Mouse (Mus musculus): ENCODE results near the gene Pde10a. TPM values are rescaled to one million over a fixed set of nuclear protein-coding genes. Genes with fewer than 3 reads are reported as not detected.

Pde10a gene
- polyA plus RNA-seq, 1 experiment from 2014 or later, result 7.2 TPM

DNA sequence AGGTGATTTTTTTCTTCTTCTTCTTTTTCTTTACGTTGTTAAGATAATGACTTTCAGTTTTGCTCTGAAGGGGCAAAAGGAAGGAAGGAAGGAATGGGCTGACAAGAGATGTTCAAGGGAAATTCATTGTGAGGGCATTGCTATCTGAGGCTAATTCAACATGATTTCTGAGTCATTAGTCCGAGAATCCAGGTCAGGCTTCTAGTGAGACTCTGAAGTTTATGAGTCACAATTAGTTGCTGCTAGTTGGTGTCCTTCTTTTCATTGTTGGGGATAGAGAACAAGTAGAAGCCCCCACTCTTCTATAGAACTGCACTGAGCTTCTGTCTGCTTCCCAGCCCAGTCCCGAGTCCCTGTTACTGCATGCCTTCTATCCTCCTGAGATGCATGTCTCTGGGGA is 116.3 kb downstream of the Pde10a start:
- Histone ChIP-seq H3K27me3 (ENCODE audit: insufficient read depth, poor library complexity, severe bottlenecking) (peaks cover 4% of the 10 kb centered on the region; the same call in 1 of the 2 replicates), H3K36me3 (no peaks in the 10 kb centered on the region), H3K27ac (no peak overlapping the region), H3K4me3 (no peak overlapping the region), H3K4me1 (replicated peaks) (peaks cover 3% of the 10 kb centered on the region), H3K9me3 (no peaks in the 10 kb centered on the region)
- WGBS, result 71% methylated on average over 3 of the region's 3 CpGs
- no peak for DNase-seq (ENCODE audit: low spot score)

DNA sequence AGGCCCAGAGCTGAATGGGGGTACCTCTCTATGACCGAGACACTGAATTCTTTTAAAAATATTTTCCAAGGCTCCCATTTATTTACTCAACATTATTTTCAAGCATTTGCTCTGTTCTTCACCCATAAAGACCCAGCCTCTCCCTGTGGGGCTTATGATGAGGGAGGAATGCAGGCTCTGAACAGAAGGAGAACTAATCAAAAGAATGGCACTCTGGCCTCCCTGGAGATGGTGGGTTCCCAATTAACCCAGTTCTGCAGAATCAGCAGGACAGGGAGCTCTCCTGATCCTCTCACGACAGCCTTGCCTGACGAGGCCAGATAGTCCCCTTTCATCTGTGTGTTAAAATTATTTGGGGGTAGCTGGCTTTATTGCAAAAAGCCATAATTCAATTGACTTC is 117.2 kb downstream of the Pde10a start:
- DNase-seq (ENCODE audit: low spot score), result no peak
- WGBS, result 72% methylated on average over 3 of the region's 3 CpGs
- no peaks in the 10 kb centered on the region for H3K36me3 ChIP-seq

DNA sequence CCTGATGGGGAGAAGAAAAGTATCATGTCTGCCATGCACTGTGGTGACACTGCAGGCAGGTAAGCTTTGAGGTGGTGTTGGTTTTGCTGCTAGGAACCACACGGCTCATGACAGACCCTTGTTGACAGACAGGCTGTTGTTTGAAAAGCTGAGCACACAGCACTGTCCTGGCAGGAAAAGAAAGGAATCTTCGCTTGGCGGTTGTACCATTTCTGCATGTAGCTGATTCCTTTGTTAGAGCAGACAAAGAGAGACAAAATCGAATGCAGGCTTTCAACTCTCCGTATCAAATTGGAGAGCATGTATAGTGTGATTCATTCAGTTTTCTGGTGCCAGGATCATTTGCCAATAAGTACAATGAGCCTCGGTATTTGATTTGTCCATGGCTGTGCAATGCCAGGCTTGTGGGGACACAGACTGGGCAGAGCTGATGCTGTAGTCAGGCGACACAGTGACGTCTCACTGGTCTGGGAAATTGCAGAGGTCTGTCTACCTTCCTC is 122.2 kb downstream of the Pde10a start:
- no peaks in the 10 kb centered on the region for H3K36me3 ChIP-seq
- H3K4me3 ChIP-seq, result no peak overlapping the region
- H3K4me1 ChIP-seq (replicated peaks), result peaks cover 10% of the 10 kb centered on the region
- H3K27ac ChIP-seq, result peak overlapping the region; percentile 66
- DNase-seq (ENCODE audit: low spot score), result peak; percentile 25
- WGBS, result 38% methylated on average over 8 of the region's 8 CpGs
- H3K27me3 ChIP-seq (ENCODE audit: insufficient read depth, poor library complexity, severe bottlenecking), result 0 out of 2 replicates have a peak, but pooled peaks cover 4% of the 10 kb centered on the region
- no peaks in the 10 kb centered on the region for H3K9me3 ChIP-seq

More for the DNA sequence above, 117.2 kb downstream of the Pde10a start:
- no peak overlapping the region for H3K27ac ChIP-seq
- 0 out of 2 replicates have a peak, but pooled peaks cover 4% of the 10 kb centered on the region for H3K27me3 ChIP-seq (ENCODE audit: insufficient read depth, poor library complexity, severe bottlenecking)
- peaks cover 7% of the 10 kb centered on the region for H3K4me1 ChIP-seq (replicated peaks)
- H3K4me3 ChIP-seq, result no peak overlapping the region
- H3K9me3 ChIP-seq, result no peaks in the 10 kb centered on the region

DNA sequence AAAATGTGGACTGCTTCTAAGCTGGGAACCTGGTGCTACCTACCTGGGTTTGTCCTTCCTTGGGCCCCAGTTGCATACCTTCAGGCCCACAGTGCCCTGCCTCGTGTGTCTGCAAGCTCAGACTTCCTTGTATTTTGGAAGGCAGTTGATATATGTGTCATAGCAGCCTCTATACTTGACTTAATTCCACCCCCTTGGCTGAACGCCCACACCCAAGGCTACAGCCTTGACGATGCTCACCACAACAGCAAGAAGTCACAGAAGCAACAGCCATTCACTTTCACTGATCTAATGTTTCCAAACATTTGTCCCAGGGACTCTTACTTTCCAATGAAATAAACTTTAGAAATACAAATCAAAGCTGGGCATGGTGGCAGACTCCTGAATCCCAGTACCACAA is 123.1 kb downstream of the Pde10a start:
- no peaks in the 10 kb centered on the region for H3K36me3 ChIP-seq
- H3K4me1 ChIP-seq (replicated peaks), result peaks cover 10% of the 10 kb centered on the region
- H3K27ac ChIP-seq, result no peak overlapping the region
- 77% methylated on average over 3 of the region's 3 CpGs for WGBS
- H3K27me3 ChIP-seq (ENCODE audit: insufficient read depth, poor library complexity, severe bottlenecking), result 0 out of 2 replicates have a peak, but pooled peaks cover 4% of the 10 kb centered on the region
- no peak overlapping the region for H3K4me3 ChIP-seq
- DNase-seq (ENCODE audit: low spot score), result no peak
- no peaks in the 10 kb centered on the region for H3K9me3 ChIP-seq

DNA sequence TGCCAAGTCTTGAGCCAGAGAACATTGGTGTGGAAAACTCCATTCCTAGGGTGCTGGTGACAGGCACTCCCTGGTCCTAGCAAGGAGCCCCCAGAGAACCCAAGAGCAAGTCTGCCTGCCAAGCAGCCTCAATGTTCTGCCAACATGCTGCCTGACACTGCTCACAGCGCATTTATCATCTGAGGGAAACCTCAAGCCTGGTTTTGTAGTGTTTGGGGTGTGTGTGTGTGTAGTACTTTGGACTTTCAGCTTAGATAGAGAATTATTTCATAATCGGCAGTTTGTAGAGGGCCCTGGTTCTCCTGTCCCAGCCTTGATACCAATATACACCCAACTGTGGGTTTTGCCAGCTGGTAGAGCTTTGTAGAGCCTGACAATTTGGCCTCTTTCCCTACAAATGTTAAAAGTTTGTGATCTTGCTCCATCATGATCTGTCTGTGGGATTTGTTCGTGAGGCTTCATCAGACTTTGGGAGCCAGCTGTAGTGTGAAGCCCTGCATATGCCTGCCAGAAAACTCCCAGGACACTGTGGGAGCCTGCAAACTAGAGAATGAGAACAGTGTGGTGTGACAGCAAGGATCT is 127.6 kb downstream of the Pde10a start:
- Histone ChIP-seq H3K36me3 (no peaks in the 10 kb centered on the region), H3K4me1 (replicated peaks) (peaks cover 6% of the 10 kb centered on the region), H3K4me3 (no peak overlapping the region), H3K27me3 (ENCODE audit: insufficient read depth, poor library complexity, severe bottlenecking) (no peaks in the 10 kb centered on the region), H3K27ac (no peak overlapping the region), H3K9me3 (no peaks in the 10 kb centered on the region)
- DNase-seq (ENCODE audit: low spot score), result no peak
- WGBS, result 90% methylated on average over 3 of the region's 3 CpGs

DNA sequence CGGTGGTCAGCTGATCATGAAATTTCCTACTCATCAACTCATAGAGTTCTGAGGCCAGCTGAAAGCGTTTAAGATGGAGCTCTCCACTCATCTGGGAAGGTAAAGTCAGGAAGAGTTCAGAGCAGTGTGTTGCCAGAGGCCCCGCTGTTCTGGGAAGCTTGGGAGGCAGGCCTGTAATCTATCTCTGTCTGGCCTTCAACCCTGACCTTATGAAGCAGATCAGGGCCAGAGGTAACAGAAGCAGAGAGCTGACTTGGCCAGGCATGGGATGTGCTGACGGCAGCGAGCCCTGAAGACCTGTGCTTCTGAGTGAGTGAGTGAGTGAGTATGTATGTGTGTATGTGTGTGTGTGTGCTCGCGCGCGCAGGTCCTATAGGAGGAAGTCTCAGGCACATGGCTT is 132.5 kb downstream of the Pde10a start:
- no peaks in the 10 kb centered on the region for H3K9me3 ChIP-seq
- WGBS, result 82% methylated on average over 9 of the region's 9 CpGs
- H3K27me3 ChIP-seq (ENCODE audit: insufficient read depth, poor library complexity, severe bottlenecking), result no peaks in the 10 kb centered on the region
- H3K4me1 ChIP-seq (replicated peaks), result peaks cover 8% of the 10 kb centered on the region; the same call in 1 of the 2 replicates
- no peak overlapping the region for H3K27ac ChIP-seq
- DNase-seq (ENCODE audit: low spot score), result peak; percentile 13
- no peak overlapping the region for H3K4me3 ChIP-seq
- H3K36me3 ChIP-seq, result no peaks in the 10 kb centered on the region

DNA sequence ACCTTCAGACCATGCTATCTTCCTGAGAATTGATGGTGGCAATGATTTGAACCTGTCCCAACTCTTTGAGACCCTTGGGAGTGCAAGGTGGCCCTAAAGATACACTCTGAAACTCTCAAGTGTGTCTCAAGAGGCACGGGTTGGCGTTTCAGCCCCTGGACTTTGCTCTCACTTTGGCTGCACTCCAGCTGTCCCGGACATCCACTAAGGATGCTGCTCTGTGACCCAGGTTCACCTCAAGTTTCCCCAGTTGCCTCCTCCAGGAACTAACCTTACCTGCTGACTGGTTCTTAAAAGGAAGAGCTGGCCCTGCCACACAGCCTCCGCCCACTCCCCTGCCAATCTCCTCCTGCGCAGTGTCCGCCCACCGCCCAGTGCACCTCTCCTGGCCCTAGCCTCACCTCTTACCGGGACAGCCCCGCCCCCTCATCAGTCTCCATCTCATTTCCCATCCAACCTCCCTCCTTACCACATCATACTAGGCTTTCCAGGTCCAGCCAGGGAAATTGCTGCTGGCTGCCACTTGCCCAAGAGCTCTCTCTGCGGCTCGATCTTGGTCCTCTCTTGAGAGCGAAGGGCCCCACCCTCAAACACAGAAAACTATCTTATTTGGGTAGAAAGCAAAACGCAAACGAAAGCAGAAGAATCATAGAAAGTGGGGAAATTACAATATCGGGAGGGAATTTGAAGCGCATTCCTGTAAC is 133.7 kb downstream of the Pde10a start:
- Histone ChIP-seq H3K36me3 (no peaks in the 10 kb centered on the region), H3K4me1 (replicated peaks) (peaks cover 8% of the 10 kb centered on the region; the same call in 1 of the 2 replicates), H3K4me3 (no peak overlapping the region), H3K27ac (no peak overlapping the region), H3K27me3 (ENCODE audit: insufficient read depth, poor library complexity, severe bottlenecking) (no peaks in the 10 kb centered on the region), H3K9me3 (no peaks in the 10 kb centered on the region)
- no peak for DNase-seq (ENCODE audit: low spot score)
- WGBS, result 71% methylated on average over 16 of the region's 16 CpGs

DNA sequence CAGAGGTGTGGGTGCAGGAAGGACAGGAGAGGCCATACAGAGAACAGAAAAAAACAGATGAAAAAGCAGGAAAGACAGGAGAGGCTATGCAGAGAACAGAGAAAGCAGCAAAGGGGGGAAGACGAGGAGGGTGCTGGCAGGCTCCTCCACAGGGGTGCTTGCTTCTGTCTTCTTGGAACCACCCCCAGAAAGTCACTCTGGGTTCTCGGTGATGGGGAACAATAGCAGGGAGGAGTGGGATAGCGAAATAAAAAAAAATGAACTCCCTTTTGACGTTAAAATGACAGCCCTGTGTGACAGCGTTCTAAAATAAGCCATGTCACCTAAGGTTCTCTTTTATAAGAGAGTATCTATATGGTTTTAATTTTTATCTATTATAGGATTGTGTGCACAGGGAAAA is 141.7 kb downstream of the Pde10a start:
- Histone ChIP-seq H3K27ac (no peak overlapping the region), H3K36me3 (no peaks in the 10 kb centered on the region), H3K27me3 (ENCODE audit: insufficient read depth, poor library complexity, severe bottlenecking) (no peaks in the 10 kb centered on the region), H3K4me1 (replicated peaks) (0 out of 2 replicates have a peak, but pooled peaks cover 8% of the 10 kb centered on the region), H3K9me3 (peaks cover 4% of the 10 kb centered on the region; the same call in 1 of the 2 replicates), H3K4me3 (no peak overlapping the region)
- DNase-seq (ENCODE audit: low spot score), result no peak
- 61% methylated on average over 5 of the region's 5 CpGs for WGBS

DNA sequence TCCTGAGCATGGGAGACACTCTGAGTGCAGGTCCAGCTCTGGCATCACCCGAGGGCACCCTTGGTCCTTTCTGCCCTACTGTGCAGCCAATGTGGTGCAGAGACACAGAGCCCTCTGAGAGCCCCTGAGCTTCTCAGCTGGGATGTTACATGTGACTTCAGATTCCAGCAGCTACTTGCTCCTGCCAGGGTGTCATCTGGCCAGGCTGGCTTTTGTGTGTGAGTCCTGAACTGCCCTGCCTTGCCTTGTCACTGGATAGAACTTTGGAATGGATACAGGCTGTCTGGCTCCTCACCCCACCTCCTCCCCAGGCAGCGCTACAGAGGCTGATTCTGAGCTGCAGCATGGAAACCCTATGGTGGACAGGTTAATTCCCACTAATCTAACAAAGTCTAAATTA is 149.5 kb downstream of the Pde10a start:
- 76% methylated on average over 2 of the region's 2 CpGs for WGBS
- no peak overlapping the region for H3K4me3 ChIP-seq
- H3K4me1 ChIP-seq (replicated peaks), result no peaks in the 10 kb centered on the region
- DNase-seq (ENCODE audit: low spot score), result no peak
- no peaks in the 10 kb centered on the region for H3K36me3 ChIP-seq
- peaks cover 4% of the 10 kb centered on the region; the same call in 1 of the 2 replicates for H3K9me3 ChIP-seq
- H3K27ac ChIP-seq, result no peak overlapping the region
- no peaks in the 10 kb centered on the region for H3K27me3 ChIP-seq (ENCODE audit: insufficient read depth, poor library complexity, severe bottlenecking)

DNA sequence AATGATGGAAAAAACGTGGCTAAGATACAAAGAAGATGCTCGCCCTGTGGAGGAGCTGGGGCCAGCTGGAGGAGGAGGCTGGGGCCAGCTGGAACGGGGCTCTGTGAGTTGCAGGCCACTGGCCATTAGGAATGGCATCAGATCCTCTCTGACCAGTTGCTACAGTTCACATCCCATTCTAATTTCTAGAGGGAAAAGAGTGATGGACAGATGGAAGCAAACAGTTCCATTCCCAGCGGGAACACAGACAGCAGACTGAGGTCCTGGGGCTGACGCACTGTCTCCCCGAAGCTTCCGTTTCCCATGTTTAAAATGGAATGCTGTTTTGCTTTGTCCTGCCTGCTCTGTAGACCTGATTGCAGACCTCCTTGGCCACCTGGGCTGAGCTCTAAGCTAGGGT is 161.2 kb downstream of the Pde10a start:
- no peak for DNase-seq (ENCODE audit: low spot score)
- no peaks in the 10 kb centered on the region for H3K9me3 ChIP-seq
- WGBS, result 74% methylated on average over 7 of the region's 7 CpGs
- H3K4me3 ChIP-seq, result no peak overlapping the region
- H3K4me1 ChIP-seq (replicated peaks), result peaks cover 13% of the 10 kb centered on the region
- H3K27ac ChIP-seq, result no peak overlapping the region
- no peaks in the 10 kb centered on the region for H3K27me3 ChIP-seq (ENCODE audit: insufficient read depth, poor library complexity, severe bottlenecking)
- no peaks in the 10 kb centered on the region for H3K36me3 ChIP-seq

DNA sequence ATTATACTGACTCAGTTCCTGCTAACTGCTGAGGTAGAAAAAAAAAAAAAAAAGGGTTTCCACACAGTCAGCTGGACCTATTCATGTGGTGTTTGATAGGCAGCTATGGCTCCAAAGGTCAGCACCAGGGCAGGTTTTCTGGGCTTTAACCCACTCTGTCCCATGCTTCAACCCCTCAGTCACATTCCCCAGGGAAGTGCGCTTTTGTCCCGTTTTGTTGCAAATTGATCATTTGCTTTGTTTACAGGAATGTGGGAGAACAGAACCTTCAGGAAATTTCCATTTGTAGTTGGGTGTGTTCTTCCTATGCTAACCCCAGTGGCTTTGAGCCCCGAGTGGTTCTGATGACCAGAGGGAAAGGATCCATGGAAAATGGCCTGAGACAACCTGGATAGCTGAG is 162.9 kb downstream of the Pde10a start:
- no peaks in the 10 kb centered on the region for H3K9me3 ChIP-seq
- 51% methylated on average over 3 of the region's 3 CpGs for WGBS
- no peaks in the 10 kb centered on the region for H3K27me3 ChIP-seq (ENCODE audit: insufficient read depth, poor library complexity, severe bottlenecking)
- peaks cover 13% of the 10 kb centered on the region for H3K4me1 ChIP-seq (replicated peaks)
- H3K4me3 ChIP-seq, result no peak overlapping the region
- no peak overlapping the region for H3K27ac ChIP-seq
- DNase-seq (ENCODE audit: low spot score), result peak; percentile 8
- no peaks in the 10 kb centered on the region for H3K36me3 ChIP-seq

DNA sequence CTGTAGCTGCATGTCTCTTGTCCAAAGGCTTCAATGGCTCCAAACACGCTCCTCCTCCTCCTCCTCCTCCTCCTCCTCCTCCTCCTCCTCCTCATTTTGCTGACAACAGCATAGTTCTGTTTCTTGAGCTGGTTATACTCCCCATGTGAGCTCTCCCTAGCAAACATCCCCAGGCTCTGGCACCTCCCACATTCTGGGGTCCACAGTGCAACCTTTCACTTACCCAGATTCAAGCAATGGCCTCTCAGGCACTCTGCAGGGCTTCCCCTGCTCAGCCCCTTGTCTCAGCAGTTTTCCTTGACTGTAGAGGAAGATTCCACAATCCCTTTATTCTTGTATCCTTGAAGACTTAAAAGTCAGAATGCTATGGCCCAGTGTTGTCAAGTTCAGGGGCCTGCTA is 173.1 kb downstream of the Pde10a start:
- H3K27ac ChIP-seq, result no peak overlapping the region
- no peaks in the 10 kb centered on the region for H3K27me3 ChIP-seq (ENCODE audit: insufficient read depth, poor library complexity, severe bottlenecking)
- no peak for DNase-seq (ENCODE audit: low spot score)
- H3K9me3 ChIP-seq, result peaks cover 6% of the 10 kb centered on the region; the same call in 1 of the 2 replicates
- 85% methylated on average over 1 of the region's 1 CpGs for WGBS
- no peaks in the 10 kb centered on the region for H3K36me3 ChIP-seq
- peaks cover 6% of the 10 kb centered on the region for H3K4me1 ChIP-seq (replicated peaks)
- no peak overlapping the region for H3K4me3 ChIP-seq

DNA sequence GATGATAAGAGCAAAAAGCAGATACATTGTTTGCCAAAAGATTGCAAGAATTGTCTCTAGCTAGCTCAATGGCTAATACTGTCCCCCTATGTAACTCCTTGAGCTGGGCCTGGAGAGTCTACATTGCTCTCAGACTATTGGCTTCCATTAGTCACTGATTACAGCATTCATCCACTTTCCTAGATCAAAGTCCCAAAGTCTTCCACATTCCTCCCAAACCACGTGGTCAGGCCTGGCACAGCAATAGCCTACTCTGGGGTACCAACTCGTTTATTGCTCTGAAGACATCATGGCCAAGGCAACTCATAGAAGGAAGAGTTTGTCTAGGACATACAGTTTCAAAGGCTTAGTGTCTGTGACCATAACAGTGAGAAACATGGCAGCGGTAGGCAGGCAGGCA is 173.6 kb downstream of the Pde10a start:
- H3K36me3 ChIP-seq, result no peaks in the 10 kb centered on the region
- H3K27ac ChIP-seq, result no peak overlapping the region
- peaks cover 6% of the 10 kb centered on the region; the same call in 1 of the 2 replicates for H3K9me3 ChIP-seq
- peaks cover 6% of the 10 kb centered on the region for H3K4me1 ChIP-seq (replicated peaks)
- no peaks in the 10 kb centered on the region for H3K27me3 ChIP-seq (ENCODE audit: insufficient read depth, poor library complexity, severe bottlenecking)
- H3K4me3 ChIP-seq, result no peak overlapping the region
- WGBS, result 79% methylated on average over 3 of the region's 3 CpGs
- no peak for DNase-seq (ENCODE audit: low spot score)
